Mouse (Mus musculus): ENCODE measurements around the gene Dab1. TPM values are rescaled to one million over a fixed set of nuclear protein-coding genes. Genes with fewer than 3 reads are reported as not detected.

Dab1 gene
- polyA plus RNA-seq, 1 experiment from 2014 or later: 77.8 TPM

GRCm38 (mm10) chr4:103875564-103875963 lies 256.4 kb downstream of the Dab1 start:
- no peaks in the 10 kb centered on the region for H3K36me3 ChIP-seq (replicated peaks)
- H3K27me3 ChIP-seq: no peaks in the 10 kb centered on the region
- 40% methylated on average over 3 of the region's 3 CpGs for WGBS

DNA sequence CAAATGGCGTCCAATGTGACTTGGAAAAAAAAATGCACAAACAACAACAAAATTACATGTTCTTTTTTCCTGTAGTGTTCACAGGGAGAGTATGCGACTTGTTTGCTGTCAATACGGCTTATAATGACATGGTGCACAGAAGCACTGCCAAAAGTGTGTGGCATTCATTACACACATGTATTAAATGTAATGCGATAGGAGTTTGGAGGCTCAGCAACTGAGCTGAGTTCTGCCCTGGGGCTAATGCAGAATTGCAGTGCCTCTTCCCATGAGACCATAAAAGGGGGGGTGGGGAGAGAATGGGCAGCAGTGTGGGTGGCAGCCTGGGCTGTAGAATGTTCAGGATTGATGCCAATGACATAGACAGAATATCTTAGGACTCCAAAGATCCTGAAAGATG lies 259.7 kb downstream of the Dab1 start:
- no peaks in the 10 kb centered on the region for H3K36me3 ChIP-seq (replicated peaks)
- H3K9ac ChIP-seq: no peak overlapping the region
- no peaks in the 10 kb centered on the region for H3K9me3 ChIP-seq
- ATAC-seq (ENCODE audit: low FRiP score): no peak
- WGBS: 78% methylated on average over 4 of the region's 4 CpGs
- H3K4me2 ChIP-seq: no peak overlapping the region
- peaks cover 5% of the 10 kb centered on the region; the same call in 1 of the 2 replicates for H3K4me1 ChIP-seq
- H3K27me3 ChIP-seq: no peaks in the 10 kb centered on the region
- H3K4me3 ChIP-seq (replicated peaks): no peak overlapping the region
- no peak overlapping the region for H3K27ac ChIP-seq

More at GRCm38 (mm10) chr4:103875564-103875963, 256.4 kb downstream of the Dab1 start:
- Histone ChIP-seq H3K9ac (no peak overlapping the region), H3K4me1 (peaks cover 5% of the 10 kb centered on the region; the same call in 1 of the 2 replicates), H3K27ac (no peak overlapping the region), H3K9me3 (no peaks in the 10 kb centered on the region), H3K4me2 (no peak overlapping the region), H3K4me3 (replicated peaks) (no peak overlapping the region)
- no peak for ATAC-seq (ENCODE audit: low FRiP score)

GRCm38 (mm10) chr4:103881641-103882040 lies 262.5 kb downstream of the Dab1 start:
- Histone ChIP-seq H3K4me2 (no peak overlapping the region), H3K4me3 (replicated peaks) (no peak overlapping the region), H3K27ac (no peak overlapping the region), H3K9ac (no peak overlapping the region), H3K4me1 (peaks cover 5% of the 10 kb centered on the region; the same call in 1 of the 2 replicates), H3K27me3 (no peaks in the 10 kb centered on the region), H3K36me3 (replicated peaks) (no peaks in the 10 kb centered on the region), H3K9me3 (no peaks in the 10 kb centered on the region)
- 56% methylated on average over 3 of the region's 3 CpGs for WGBS
- ATAC-seq (ENCODE audit: low FRiP score): no peak

- Histone ChIP-seq H3K4me1 (no peaks in the 10 kb centered on the region), H3K9ac (no peak overlapping the region), H3K9me3 (no peaks in the 10 kb centered on the region), H3K27ac (no peak overlapping the region), H3K36me3 (replicated peaks) (no peaks in the 10 kb centered on the region), H3K4me3 (replicated peaks) (no peak overlapping the region), H3K27me3 (no peaks in the 10 kb centered on the region), H3K4me2 (no peak overlapping the region)
- WGBS: 90% methylated on average over 2 of the region's 2 CpGs
- ATAC-seq (ENCODE audit: low FRiP score): no peak
Observed at GRCm38 (mm10) chr4:103888086-103888485, 268.9 kb downstream of the Dab1 start.

DNA sequence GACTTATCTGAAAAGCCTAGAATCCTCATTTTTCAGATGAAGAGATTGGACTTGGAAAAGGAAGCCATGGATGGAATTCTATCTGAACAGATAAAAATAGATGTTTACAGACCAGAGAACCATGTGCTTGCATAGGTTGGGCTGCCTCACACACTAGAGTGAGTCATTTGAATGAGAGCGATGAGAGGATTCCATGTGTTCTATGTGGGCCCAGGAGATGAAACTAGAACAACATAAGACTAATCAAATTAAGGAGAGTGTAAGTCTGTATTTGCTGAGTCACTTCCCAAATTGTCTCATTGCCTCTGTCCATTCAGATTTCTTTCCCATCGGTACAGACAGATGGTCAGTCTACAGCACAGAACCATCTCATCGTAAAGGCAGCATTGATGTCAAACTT lies 270.0 kb downstream of the Dab1 start:
- no peak for ATAC-seq (ENCODE audit: low FRiP score)
- Histone ChIP-seq H3K9ac (no peak overlapping the region), H3K27me3 (no peaks in the 10 kb centered on the region), H3K36me3 (replicated peaks) (no peaks in the 10 kb centered on the region), H3K4me1 (no peaks in the 10 kb centered on the region), H3K27ac (no peak overlapping the region), H3K4me2 (no peak overlapping the region), H3K4me3 (replicated peaks) (no peak overlapping the region), H3K9me3 (no peaks in the 10 kb centered on the region)
- 94% methylated on average over 3 of the region's 3 CpGs for WGBS

DNA sequence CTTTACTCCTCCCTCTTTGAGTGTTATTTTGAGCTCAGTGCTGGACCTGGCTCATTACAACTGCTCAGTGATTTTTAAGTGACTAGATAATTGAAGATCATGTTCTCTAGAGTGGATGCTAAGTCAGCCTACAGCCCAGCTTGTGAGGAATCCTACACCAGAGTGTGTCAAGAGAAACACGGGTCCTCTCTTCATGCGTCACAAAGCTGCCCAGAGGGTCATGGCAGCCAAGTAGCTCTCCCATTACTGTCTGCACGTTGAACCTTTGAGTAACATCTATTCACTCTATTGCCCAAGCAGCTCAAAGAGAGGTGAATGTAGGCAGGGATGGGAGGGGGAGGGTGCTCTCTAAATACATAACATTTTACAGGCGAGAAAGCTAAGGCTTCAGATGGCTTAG lies 277.6 kb downstream of the Dab1 start:
- Histone ChIP-seq H3K4me3 (replicated peaks) (no peak overlapping the region), H3K36me3 (replicated peaks) (no peaks in the 10 kb centered on the region), H3K27ac (no peak overlapping the region), H3K4me1 (0 out of 2 replicates have a peak, but pooled peaks cover 3% of the 10 kb centered on the region), H3K4me2 (no peak overlapping the region), H3K9me3 (no peaks in the 10 kb centered on the region), H3K9ac (no peak overlapping the region), H3K27me3 (no peaks in the 10 kb centered on the region)
- 87% methylated on average over 4 of the region's 4 CpGs for WGBS
- ATAC-seq (ENCODE audit: low FRiP score): no peak

DNA sequence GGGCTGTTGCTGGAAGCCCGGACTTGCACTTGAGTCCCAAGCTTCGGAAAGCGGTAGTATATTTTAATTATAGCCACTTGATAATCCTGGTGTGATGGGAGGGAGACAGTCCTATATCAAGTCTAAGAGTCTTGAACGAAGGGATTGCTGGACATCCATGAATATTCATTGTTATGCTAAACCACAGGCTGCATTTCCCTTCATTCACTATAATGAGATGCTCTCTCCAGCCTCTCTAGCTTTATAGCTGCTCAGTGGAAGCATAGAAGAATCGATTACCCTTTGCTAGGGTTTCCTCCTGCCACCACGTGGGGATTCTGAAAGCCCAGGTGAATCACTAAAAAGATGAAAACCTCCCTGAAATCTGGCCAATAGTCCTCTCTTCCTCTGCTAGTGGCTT lies 278.5 kb downstream of the Dab1 start:
- WGBS: 53% methylated on average over 6 of the region's 6 CpGs
- ATAC-seq (ENCODE audit: low FRiP score): no peak
- H3K4me2 ChIP-seq: no peak overlapping the region
- H3K9ac ChIP-seq: no peak overlapping the region
- no peaks in the 10 kb centered on the region for H3K36me3 ChIP-seq (replicated peaks)
- H3K4me3 ChIP-seq (replicated peaks): no peak overlapping the region
- H3K27me3 ChIP-seq: no peaks in the 10 kb centered on the region
- no peak overlapping the region for H3K27ac ChIP-seq
- 0 out of 2 replicates have a peak, but pooled peaks cover 3% of the 10 kb centered on the region for H3K4me1 ChIP-seq
- no peaks in the 10 kb centered on the region for H3K9me3 ChIP-seq

DNA sequence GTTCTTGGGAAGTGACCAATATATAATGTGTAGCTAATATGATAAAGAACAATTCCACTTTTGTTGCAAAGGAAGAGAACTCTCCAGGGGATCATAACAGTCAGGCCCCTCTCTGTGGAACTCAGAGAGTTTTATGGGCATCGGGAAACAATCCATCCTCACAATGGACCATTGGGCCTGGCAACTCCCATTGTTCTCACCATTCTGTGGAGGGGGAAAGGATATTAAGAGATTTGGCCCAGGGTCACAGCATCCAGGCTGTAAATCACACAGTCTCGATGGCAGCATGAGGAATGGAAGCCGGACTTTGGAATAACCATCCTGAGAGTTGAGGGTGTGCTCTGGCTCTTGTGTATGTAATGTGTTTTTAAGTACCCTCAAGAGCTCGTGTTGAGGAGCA lies 292.3 kb downstream of the Dab1 start:
- 62% methylated on average over 4 of the region's 4 CpGs for WGBS
- no peaks in the 10 kb centered on the region for H3K9me3 ChIP-seq
- no peak overlapping the region for H3K27ac ChIP-seq
- no peaks in the 10 kb centered on the region for H3K27me3 ChIP-seq
- no peaks in the 10 kb centered on the region for H3K4me1 ChIP-seq
- no peak overlapping the region for H3K4me3 ChIP-seq (replicated peaks)
- ATAC-seq (ENCODE audit: low FRiP score): no peak
- H3K36me3 ChIP-seq (replicated peaks): no peaks in the 10 kb centered on the region
- no peak overlapping the region for H3K4me2 ChIP-seq
- no peak overlapping the region for H3K9ac ChIP-seq

- Histone ChIP-seq H3K27me3 (no peaks in the 10 kb centered on the region), H3K27ac (no peak overlapping the region), H3K4me2 (no peak overlapping the region), H3K4me3 (replicated peaks) (no peak overlapping the region), H3K9ac (no peak overlapping the region), H3K4me1 (no peaks in the 10 kb centered on the region), H3K9me3 (no peaks in the 10 kb centered on the region), H3K36me3 (replicated peaks) (no peaks in the 10 kb centered on the region)
- WGBS: 87% methylated on average over 6 of the region's 6 CpGs
- no peak for ATAC-seq (ENCODE audit: low FRiP score)
Observed at GRCm38 (mm10) chr4:103912071-103912470, 292.9 kb downstream of the Dab1 start.

GRCm38 (mm10) chr4:103922431-103922931 lies 303.3 kb downstream of the Dab1 start:
- Histone ChIP-seq H3K27ac (peak overlapping the region; percentile 56; the same call in 1 of the 2 replicates), H3K27me3 (no peaks in the 10 kb centered on the region), H3K9me3 (no peaks in the 10 kb centered on the region), H3K4me1 (peaks cover 10% of the 10 kb centered on the region), H3K4me2 (no peak overlapping the region), H3K36me3 (replicated peaks) (no peaks in the 10 kb centered on the region), H3K4me3 (replicated peaks) (no peak overlapping the region), H3K9ac (no peak overlapping the region)
- peak; percentile 61; the same call in 1 of the 2 replicates for ATAC-seq (ENCODE audit: low FRiP score)
- WGBS: 16% methylated on average over 3 of the region's 3 CpGs

- Histone ChIP-seq H3K4me2 (no peak overlapping the region), H3K4me1 (peaks cover 25% of the 10 kb centered on the region), H3K27ac (no peak overlapping the region)
Observed at GRCm38 (mm10) chr4:103926682-103927081, 307.5 kb downstream of the Dab1 start.

GRCm38 (mm10) chr4:103929631-103930030 lies 310.5 kb downstream of the Dab1 start:
- Histone ChIP-seq H3K27me3 (no peaks in the 10 kb centered on the region), H3K9me3 (no peaks in the 10 kb centered on the region), H3K4me2 (no peak overlapping the region), H3K9ac (no peak overlapping the region), H3K4me1 (peaks cover 15% of the 10 kb centered on the region), H3K4me3 (replicated peaks) (no peak overlapping the region), H3K36me3 (replicated peaks) (no peaks in the 10 kb centered on the region), H3K27ac (peak overlapping the region; percentile 65)
- no peak for ATAC-seq (ENCODE audit: low FRiP score)

More at GRCm38 (mm10) chr4:103926682-103927081, 307.5 kb downstream of the Dab1 start:
- Histone ChIP-seq H3K27me3 (no peaks in the 10 kb centered on the region), H3K9ac (no peak overlapping the region), H3K9me3 (no peaks in the 10 kb centered on the region), H3K4me3 (replicated peaks) (no peak overlapping the region), H3K36me3 (replicated peaks) (no peaks in the 10 kb centered on the region)
- 39% methylated on average over 5 of the region's 5 CpGs for WGBS
- no peak for ATAC-seq (ENCODE audit: low FRiP score)

DNA sequence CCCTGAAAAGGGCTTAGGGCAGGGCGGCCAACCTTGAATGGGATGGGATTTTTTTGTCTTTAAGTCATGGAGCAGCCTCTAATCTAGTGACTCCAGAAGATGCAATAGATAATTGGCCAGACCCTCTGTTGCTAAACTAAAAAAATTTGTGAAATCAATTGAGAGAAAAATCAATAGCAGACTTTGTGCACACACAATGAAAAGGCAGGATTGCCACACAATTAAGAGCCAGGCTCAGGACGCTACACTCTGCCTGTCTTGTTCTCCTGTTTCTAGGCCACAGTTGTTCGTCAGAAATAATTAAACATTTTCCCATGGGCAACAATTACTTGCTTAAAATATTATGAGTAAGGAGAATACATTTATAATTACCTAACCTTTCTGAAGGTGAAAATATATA lies 315.2 kb downstream of the Dab1 start:
- Histone ChIP-seq H3K36me3 (replicated peaks) (no peaks in the 10 kb centered on the region), H3K27ac (no peak overlapping the region), H3K4me1 (peaks cover 12% of the 10 kb centered on the region), H3K27me3 (no peaks in the 10 kb centered on the region), H3K9me3 (no peaks in the 10 kb centered on the region), H3K9ac (no peak overlapping the region), H3K4me3 (replicated peaks) (no peak overlapping the region), H3K4me2 (no peak overlapping the region)
- 41% methylated on average over 3 of the region's 3 CpGs for WGBS
- no peak for ATAC-seq (ENCODE audit: low FRiP score)
